Mouse (Mus musculus): Measurements from ENCODE around the gene Taf11. TPM values are rescaled to one million over a fixed set of nuclear protein-coding genes. Genes with fewer than 3 reads are reported as not detected.

Gene Taf11
- total RNA-seq, 4 experiments from 2014 or later: 40.6 to 47.8 (median 46.2) TPM

DNA sequence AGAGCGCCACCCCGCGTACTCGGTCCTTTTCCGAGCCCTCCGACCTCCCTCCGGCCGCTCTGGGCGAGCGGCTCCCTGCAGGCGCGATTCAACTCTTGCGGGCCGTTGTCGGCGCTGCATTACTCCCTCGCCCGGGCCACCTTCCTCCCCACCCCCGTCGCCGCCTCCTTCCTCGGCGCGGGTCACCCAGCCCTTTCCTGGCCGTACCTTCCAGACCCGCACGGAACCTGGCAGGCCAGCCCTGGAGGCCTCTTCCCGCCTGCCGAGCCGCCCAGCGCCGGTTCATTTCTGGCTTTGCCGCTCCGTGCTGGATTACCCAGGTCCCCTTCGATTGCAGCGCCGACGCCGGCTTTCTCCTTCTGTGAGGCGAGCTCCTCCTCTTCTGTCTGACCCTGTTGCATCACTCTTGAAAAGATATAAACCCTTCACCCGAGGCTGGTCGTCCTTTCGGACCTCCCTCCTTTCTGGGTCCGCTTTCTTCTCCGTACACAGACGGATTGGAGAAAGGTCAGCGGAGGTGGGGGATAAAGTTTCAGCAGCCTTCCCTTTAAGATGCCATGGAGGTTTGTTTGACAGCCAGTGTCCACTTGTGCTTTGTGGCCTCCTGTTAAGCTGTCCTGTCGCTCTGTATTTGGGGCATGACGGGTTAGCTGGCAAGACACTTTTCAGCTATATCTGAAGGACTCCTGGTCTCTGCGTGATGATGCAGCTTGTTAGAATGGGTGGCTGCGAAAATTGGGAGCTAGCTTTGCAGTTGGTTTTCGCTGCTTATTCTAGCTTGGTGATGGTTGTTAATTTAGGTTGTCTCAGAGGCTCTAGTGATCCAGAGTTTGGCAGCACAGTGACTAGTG lies 52.6 kb downstream of the Taf11 start:
- peak; percentile 11 to 28 for DNase-seq (ENCODE audit: low spot score in 2 of 2)

DNA sequence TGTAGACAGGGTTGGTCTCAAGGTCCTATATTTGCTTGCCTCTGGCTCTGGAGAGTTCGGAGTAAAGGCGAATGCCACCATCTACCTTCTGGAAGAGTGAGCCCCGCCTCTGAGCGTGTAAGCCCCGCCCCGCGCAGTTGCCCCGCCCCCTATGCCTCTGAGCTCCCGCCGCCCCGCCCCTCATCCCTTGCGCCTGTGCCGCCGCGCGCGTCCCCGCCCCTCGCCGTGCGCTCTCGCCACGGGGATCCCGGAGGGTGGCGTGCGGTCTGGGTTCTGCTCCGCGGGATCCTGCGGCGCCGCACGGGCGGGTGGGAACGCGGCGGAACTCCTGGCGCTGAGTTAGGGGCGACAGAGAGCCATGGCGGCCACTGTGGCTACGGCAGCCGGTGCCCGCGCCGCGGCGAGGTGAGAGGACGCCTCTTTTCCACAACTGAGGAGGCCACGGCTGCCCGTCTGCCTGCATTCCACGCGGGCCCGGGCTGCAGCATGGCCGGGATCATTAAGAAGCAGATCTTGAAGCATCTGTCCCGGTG lies 53.3 kb downstream of the Taf11 start, which contains the start of gene Uhrf1bp1:
Uhrf1bp1 (plus strand) TSS at position 177 of the 533 bp plus-strand sequence.
- peak; percentile 45 to 60 for DNase-seq (ENCODE audit: low spot score in 2 of 2)

Other genes starting within 250 kb of the Taf11 start
- 1 to 10 TPM in 1 of 4 experiments, under 1 TPM in 3; 0.35 to 1.4 (median 0.50) TPM for gene Spdef, start 180.9 kb downstream of the Taf11 start, total RNA-seq (2022)
- 100 to 1,000 TPM; 203 to 227 (median 213) TPM for gene D17Wsu92e, start 89.2 kb downstream of the Taf11 start, total RNA-seq (2022)
- gene Snrpc, start 71.7 kb downstream of the Taf11 start, total RNA-seq (2022): 10 to 100 TPM; 41.8 to 48.9 (median 42.4) TPM
- 10 to 100 TPM; 18.9 to 23.6 (median 21.8) TPM for gene Uhrf1bp1, start 53.4 kb downstream of the Taf11 start, total RNA-seq (2022)
- 10 to 100 TPM; 36.3 to 39.2 (median 38.0) TPM for gene Anks1, start 538 bp downstream of the Taf11 start, total RNA-seq (2022)
- gene Tcp11, start 170.8 kb upstream of the Taf11 start, total RNA-seq (2022): 1 to 10 TPM in 1 of 4 experiments, under 1 TPM in 3; 0.41 to 1.0 (median 0.56) TPM
- 1 to 10 TPM; 7.2 to 8.6 (median 7.7) TPM for gene Scube3, start 232.3 kb upstream of the Taf11 start, total RNA-seq (2022)

All from left cerebral cortex, adult 8-10 months (tissue).